Mouse (Mus musculus): ENCODE measurements around the gene Cdon.

DNA sequence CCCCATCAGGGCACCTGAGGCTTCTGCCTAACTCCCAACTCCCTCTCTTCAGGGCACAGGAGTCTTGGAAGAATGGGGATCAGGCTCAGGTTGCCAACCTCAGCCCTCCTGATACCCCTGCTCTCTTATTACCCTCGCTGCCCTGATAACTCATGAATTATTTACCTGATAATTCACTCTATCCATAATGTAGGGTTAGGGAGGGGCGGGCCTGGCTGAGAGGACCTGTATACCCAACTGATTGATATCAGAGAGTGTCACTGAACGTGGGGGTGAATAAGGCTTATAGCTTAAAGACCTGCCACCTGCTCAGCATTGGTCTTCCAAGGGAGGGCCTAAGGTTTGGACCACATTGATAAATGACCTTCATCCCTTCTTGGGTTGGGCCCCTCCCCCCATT is 97.2 kb downstream of the Cdon start, which contains the start of gene Gm1113:
- TF ChIP-seq POLR2A (IDR thresholded peaks at IDR 0.05; ENCODE audit: borderline replicate concordance, low read depth, low read length), result no peak
- no peak for TF ChIP-seq CTCF (IDR thresholded peaks at IDR 0.05; ENCODE audit: low read depth, low read length)

Measured in bone marrow macrophage, adult 2 months (primary cell).